Mouse (Mus musculus) embryonic facial prominence, embryonic 13.5 days (tissue): ENCODE results near the gene Dcdc2b. TPM values are rescaled to one million over a fixed set of nuclear protein-coding genes. Genes with fewer than 3 reads are reported as not detected.

Source experiments
- polyA plus RNA-seq: library from polyadenylated mRNA; unstranded; fragments of >200 nt; fragmentation: Nextera tagmentation; extraction: Ambion mirVana; gene quantifications from 2 replicates; pipeline ENCODE4 v1.2.1, GENCODE M21; 2015

Dcdc2b gene
- polyA plus RNA-seq, 1 experiment from 2014 or later, result 3.1 TPM

Other genes with a start within 250 kb of the Dcdc2b start
- gene Zbtb8a, start 236.1 kb downstream of the Dcdc2b start, polyA plus RNA-seq, result 13.6 and 14.2 TPM in 2 replicates
- 2.5 and 2.8 TPM in 2 replicates for gene Zbtb8b, start 173.4 kb downstream of the Dcdc2b start, polyA plus RNA-seq
- 27.6 and 29.9 TPM in 2 replicates for gene Bsdc1, start 152.7 kb downstream of the Dcdc2b start, polyA plus RNA-seq
- not detected in 2 replicates for gene Tssk3, start 123.2 kb downstream of the Dcdc2b start, polyA plus RNA-seq
- gene Fam229a, start 123.1 kb downstream of the Dcdc2b start, polyA plus RNA-seq, result not detected in 2 replicates
- gene Marcksl1, start 100.7 kb downstream of the Dcdc2b start, polyA plus RNA-seq, result 839 and 1,023 TPM in 2 replicates
- 237 and 240 TPM in 2 replicates for gene Hdac1, start 71.5 kb downstream of the Dcdc2b start, polyA plus RNA-seq
- 7.4 and 9.5 TPM in 2 replicates for gene Lck, start 40.6 kb downstream of the Dcdc2b start, polyA plus RNA-seq
- gene Fam167b, start 35.7 kb downstream of the Dcdc2b start, polyA plus RNA-seq, result 3.4 and 5.8 TPM in 2 replicates
- gene Eif3i, start 13.6 kb downstream of the Dcdc2b start, polyA plus RNA-seq, result 274 and 289 TPM in 2 replicates
- gene Tmem234, start 13.6 kb downstream of the Dcdc2b start, polyA plus RNA-seq, result 195 and 215 TPM in 2 replicates
- 33.7 and 36.5 TPM in 2 replicates for gene Iqcc, start 4.8 kb upstream of the Dcdc2b start, polyA plus RNA-seq
- 69.7 and 73.3 TPM in 2 replicates for gene Ccdc28b, start 9.7 kb upstream of the Dcdc2b start, polyA plus RNA-seq
- 90.7 and 92.9 TPM in 2 replicates for gene Txlna, start 26.8 kb upstream of the Dcdc2b start, polyA plus RNA-seq
- 16.1 and 19.1 TPM in 2 replicates for gene Kpna6, start 58.5 kb upstream of the Dcdc2b start, polyA plus RNA-seq
- gene Tmem39b, start 82.6 kb upstream of the Dcdc2b start, polyA plus RNA-seq, result 14.8 and 18.5 TPM in 2 replicates
- 143 and 152 TPM in 2 replicates for gene Khdrbs1, start 128.0 kb upstream of the Dcdc2b start, polyA plus RNA-seq
- 318 and 325 TPM in 2 replicates for gene Ptp4a2, start 197.0 kb upstream of the Dcdc2b start, polyA plus RNA-seq